Mouse (Mus musculus) adipocyte (in vitro differentiated cells): Measurements from ENCODE around the gene Cct8.
A peak's percentile ranks its signal among the peaks of the same experiment; 100 is the strongest.

Experiments
- DNase-seq: peaks from one replicate; pipeline ENCODE4 v3.0.0-alpha.2; 2016; ENCODE audit warnings: low spot score

The Cct8 gene

GRCm38 (mm10) chr16:87445110-87445509, 50.6 kb downstream of the Cct8 start:
- DNase-seq: peak; percentile 31

GRCm38 (mm10) chr16:87444071-87444470, 51.6 kb downstream of the Cct8 start:
- no peak for DNase-seq

GRCm38 (mm10) chr16:87443245-87443644, 52.4 kb downstream of the Cct8 start:
- DNase-seq: no peak

GRCm38 (mm10) chr16:87442291-87442690, 53.4 kb downstream of the Cct8 start:
- DNase-seq: no peak

GRCm38 (mm10) chr16:87441089-87441488, 54.6 kb downstream of the Cct8 start:
- DNase-seq: peak; percentile 42

- peak; percentile 97 for DNase-seq
Measured at GRCm38 (mm10) chr16:87440184-87440686, 55.4 kb downstream of the Cct8 start, which contains the start of gene Rwdd2b. Gene Rwdd2b, minus strand, starts transcription at chr16:87440573.

- DNase-seq: no peak
Measured at GRCm38 (mm10) chr16:87438697-87439096, 57.0 kb downstream of the Cct8 start.

GRCm38 (mm10) chr16:87437096-87437495, 58.6 kb downstream of the Cct8 start:
- DNase-seq: no peak

GRCm38 (mm10) chr16:87435411-87436205, 60.1 kb downstream of the Cct8 start:
- DNase-seq: no peak

- DNase-seq: peak; percentile 66
Measured at GRCm38 (mm10) chr16:87434946-87435345, 60.7 kb downstream of the Cct8 start.

- DNase-seq: no peak
Measured at GRCm38 (mm10) chr16:87434266-87434665, 61.4 kb downstream of the Cct8 start.
